Mouse (Mus musculus): ENCODE data around the gene Inpp5k.
A peak's percentile ranks its signal among the peaks of the same experiment; 100 is the strongest.

The Inpp5k gene

DNA sequence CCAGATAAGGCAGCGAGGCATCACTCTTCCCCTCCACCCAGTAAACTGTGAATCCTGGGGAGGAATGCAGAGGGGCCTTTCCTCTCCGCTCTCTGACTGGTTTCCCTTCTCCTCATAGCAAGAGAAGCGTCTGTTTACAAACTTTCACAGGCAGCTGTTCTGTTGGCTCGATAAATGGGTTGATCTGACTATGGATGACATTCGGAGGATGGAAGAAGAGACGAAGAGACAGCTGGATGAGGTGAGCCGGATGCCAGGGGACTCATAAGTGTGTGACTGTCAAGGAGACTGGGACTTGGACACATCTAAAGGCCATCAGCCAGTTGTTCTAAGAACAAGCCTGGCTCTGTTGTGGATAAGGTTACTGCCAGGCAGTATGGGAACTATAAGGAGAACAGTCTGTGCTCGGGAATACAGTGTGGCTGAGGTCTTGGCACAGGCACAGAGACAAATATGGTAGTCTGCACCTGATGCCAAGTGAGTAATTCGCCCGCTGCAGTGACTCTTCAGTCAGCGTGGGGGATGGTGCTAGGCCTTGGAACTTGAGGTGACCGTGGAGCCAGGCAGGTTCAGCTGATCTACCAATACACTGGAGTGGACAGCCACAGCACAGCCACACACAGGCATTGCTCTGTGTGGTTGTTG, 10.5 kb upstream of the Inpp5k start:
- DNase-seq (ENCODE audit: low spot score in 2 of 2): no peak

DNA sequence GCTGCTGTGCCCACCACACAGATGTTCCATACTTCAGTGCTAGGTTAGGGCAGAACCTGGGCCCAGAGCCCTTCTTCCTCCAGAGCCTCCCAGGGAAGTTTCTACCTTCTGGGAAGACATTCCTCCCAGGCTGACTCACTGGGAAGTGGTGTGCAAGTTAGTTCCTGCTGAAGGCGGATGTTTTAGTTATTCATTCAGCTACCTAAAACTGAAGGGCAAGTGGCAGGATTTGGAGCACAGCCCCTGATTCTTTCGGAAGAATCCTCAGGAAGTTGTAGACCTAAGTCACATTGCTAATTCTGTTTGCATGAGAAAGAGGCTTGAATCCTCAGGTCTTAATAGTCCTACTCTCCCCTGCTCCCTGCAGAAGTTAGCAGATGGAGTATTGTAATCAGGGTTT, 9.4 kb upstream of the Inpp5k start:
- no peak for DNase-seq (ENCODE audit: low spot score in 2 of 2)

DNA sequence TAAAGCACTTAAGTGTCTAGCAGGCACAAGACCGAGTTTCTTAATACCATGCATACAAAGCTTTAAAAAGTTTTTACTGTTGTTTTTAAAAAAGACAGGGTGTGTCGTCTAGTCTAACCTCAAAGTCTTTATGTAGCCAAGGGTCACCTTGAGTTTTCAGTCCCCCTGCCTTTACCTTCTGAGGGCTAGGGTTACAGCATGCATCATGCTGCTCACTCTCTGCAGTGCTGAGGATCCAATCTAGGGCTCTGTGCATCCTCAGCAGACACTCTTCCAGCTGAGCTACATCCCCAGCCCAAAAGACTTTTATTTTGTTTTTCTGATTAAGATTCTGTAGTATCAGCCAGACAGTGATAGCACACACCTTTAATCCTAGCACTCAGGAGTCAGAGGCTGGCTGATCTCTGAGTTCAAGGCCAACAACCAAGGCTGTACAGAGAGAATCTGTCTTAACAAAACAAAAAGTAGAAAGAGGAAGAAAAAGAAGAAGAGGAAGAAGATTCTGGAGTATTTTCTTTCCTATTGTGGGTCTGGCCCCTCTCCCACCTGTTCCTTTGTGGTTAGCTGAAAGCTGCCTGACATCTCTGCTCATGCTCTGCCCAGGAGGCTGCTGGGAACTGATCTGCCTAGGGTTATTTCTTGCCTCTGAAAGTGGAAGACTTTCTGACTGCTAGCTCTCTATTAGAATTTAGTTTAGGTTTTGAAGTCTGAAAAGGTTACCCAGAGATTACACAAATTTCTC, 8.0 kb upstream of the Inpp5k start:
- no peak for DNase-seq (ENCODE audit: low spot score in 2 of 2)

DNA sequence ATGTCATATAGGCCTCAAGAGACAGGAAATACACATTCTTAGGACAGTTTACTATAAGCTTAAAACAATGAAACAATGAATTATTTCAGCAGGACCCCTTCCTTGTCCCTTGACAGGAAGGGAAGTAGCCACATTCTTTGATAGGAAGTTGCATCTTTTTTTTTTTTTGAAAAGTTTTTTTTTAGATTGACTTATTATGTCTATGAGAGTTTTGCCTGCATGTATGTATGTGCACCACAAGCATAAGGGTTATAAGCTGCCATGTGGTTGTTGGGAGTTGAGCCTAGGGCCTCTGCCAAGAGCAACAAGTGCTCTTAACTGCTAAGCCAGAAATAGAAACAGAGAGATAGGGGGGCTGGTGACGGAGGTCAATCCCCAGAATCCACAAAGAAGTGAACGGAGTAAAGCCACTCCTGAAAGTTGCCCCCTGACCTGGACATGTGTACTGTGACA, 6.7 kb upstream of the Inpp5k start:
- DNase-seq (ENCODE audit: low spot score in 2 of 2): no peak

DNA sequence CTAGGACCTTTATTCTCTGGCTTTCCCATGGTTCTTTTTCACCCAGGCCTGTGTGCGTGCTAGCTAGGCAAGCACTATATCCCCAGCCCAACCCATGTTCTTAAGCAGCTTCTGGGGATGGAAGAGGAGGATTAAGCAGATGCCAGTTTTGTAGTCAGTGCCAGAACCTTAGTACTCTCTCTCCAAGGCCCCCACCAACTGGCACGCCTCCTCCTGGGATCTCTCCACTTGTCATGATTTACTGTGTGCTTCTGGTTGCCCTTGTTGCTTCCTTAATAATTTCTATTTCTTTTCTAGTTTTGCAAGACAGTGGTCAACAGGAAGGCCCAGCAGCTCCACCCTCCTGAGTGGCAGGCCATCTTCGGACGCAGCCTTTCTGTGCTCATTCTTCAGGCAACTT, 5.0 kb upstream of the Inpp5k start:
- no peak for DNase-seq (ENCODE audit: low spot score in 2 of 2)

DNA sequence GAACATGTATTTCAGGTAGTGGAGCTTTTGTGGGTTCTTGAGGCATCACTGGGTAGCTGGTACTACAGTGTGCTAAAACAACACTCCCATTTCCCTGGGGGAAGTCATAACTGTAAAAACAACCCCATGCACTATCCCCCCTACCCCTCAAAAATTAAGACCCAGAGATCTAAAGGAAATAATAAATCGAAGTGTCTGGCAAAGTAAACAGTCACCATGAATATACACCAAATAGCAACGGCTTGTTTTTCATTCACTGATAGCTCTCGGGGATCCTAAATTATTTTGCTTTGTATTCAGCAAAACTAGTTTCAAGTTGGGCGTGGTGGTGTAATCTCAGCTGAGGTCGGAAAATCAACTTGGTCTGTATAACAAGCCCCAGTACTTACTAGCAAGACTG, 690 bp upstream of the Inpp5k start:
- no peak for DNase-seq (ENCODE audit: low spot score in 2 of 2)

DNA sequence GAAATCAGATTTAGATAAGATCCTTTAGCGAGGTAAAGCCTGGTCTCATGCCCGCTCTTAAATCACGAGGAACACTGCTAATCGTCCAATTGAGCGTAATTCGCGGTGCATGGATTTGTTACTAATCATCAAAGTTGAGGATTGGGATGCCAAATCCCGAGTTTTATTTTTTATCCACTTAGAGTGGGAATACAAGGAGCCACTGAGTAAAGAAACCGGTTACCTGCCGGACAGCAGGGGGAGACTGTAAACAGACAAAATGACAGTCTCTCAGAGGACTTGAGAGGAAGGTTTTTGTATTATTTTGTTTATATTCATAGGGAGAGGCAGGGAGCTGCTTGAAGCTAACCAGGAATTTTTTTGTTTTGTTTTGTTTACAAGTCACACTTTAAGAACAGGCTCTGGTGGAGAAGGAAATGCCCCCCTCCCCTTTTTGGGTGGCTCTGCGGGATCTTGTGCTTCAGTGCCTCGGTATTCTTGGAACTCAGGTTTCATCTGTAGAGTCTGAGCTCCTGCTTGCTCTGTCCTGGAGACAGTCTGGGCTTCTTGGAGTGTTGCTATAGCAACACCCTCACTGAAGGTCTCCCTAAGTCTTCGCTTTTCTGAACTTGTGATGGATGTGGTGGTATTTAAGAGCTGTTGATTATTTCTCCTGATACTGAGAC, 905 bp downstream of the Inpp5k start:
- no peak for DNase-seq (ENCODE audit: low spot score in 2 of 2)

DNA sequence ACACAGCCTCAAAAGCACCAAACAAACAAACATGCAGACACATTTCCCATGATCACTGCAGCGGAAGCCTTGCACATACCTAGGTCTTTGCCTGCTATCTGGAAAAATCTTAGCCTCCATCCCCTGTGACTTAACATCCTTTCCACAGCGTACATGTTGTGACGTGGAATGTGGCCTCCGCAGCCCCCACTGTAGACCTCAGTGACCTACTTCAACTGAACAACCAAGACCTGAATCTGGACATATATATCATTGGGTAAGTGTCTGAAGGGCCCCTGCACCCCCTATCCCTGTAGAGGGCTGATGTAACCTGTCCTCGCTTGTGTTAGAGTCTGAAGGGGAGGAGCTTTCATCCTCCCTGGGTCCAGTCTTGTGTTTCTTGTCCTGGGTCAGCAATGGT, 2.1 kb downstream of the Inpp5k start:
- no peak for DNase-seq (ENCODE audit: low spot score in 2 of 2)

DNA sequence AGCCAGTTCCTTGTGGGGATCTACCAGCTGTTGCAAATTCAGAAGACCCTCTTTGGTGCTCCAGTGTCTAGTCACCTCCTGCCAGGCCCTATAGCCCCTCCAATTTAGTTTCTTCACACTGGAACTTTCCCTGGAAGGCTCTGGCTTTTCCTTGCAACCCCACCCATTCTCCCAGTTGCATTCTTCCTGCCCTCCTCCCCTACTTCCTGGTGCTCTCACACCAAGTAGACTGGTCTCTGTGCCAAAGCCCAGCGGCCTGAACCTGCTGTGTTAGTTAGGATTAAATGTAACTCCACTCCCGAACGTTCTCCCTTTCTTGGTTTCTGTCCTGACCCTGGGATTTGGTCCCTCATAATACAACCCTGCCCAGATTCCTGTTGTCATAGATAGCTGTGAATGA, 4.0 kb downstream of the Inpp5k start:
- no peak for DNase-seq (ENCODE audit: low spot score in 2 of 2)

DNA sequence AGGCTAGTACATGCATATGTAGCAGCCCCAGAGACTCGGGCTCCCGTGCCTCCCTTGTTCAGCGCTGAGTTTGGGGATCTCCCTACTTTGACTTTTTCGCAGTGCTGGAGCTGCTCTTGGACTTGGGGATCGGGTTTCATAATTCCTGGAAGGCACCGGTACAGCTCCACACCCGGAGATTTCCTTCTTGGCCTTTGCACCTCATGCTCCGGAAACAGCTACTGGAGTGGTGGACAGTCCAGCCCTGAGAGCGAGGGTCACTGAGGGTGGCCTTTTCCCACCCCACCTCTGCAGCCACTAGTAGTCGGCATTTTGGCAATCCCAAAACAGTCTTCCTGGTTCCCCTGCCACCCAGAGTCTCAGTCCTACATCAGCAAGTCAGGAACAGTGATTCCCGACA, 4.5 kb downstream of the Inpp5k start:
- DNase-seq (ENCODE audit: low spot score in 2 of 2): no peak

DNA sequence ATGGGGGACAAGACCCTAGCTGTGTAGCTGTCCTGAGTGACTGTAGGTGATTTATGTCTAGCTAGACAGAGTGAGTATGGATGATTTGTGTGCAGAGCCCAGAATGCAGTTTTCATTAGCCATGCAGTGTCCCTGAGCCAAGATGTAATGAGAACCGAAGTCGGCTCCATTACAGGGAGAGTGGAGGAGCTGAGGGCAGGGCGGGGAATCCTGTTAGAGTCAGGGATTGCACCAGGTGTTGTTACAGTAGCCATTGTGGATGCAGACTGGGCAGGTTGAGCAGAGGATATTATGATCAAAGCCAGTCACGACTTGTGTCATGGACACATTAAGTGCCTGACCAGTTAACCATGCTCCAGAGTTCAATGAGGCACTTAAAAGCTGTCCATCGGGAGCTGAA, 12.5 kb downstream of the Inpp5k start:
- no peak for DNase-seq (ENCODE audit: low spot score in 2 of 2)

DNA sequence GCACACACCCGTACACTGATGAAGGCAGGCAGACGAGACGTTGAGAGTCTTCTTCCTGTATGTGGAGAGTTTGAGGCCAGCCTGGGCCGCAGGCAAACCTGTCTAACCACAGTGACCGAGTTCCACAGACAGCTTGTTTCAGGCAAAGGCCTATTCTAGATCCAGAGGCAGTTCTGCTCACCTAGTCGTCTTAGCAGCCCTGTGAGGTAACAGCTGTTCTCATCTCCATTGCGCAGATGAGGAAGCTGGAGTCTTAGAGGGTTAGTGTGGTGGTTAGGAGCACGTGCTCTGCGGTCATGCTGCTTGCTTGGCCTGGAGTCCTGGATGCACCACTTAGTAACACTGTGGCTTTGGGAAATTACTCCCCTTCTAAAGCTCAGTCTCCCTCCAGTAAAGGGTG, 13.9 kb downstream of the Inpp5k start:
- DNase-seq (ENCODE audit: low spot score in 2 of 2): no peak

DNA sequence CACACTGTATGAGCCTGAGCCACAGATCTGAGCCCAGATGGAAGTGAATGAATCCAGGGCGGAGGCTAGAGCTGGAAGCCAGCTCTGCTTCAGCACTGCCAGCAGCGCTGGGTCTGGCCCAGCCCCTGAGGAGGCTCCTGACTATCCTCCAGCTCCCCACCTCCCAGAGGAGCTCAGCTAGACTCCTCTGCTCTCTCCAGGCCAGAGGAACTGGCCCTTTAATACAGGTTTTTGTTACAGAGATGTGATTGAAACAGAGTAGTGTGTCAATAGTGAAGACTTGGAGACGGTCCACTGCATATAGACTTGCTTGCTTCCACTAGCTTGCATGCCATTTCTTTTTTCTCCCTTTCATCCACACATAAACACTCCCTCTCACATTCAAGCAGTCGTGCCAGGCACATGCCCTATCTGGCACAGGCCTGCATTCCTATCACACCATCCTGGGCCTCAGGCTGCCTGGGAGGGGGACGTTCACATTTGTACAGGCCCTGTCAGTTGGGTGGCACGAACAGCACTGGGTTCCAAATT, 17.0 kb downstream of the Inpp5k start:
- DNase-seq (ENCODE audit: low spot score in 2 of 2): no peak

DNA sequence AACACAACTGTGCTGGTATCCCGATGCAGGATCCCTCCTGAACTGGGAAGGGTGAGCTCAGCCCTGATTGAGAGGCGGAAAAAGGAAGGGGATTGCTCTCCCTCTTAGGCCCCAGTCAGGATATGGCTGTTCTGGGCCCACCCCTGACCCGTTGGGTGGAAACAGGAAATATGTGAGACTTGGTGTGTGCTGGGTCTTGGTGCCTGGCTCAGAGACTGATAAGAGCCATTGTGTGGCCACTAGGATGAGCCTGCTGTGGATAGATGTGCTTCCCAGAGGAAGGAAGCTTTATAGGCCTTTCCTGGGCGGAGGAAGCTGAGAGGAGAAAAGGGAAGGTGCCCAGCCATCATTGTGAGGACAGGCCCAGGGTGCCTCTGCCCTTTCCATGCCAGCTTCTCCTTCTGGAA, 18.4 kb downstream of the Inpp5k start:
- DNase-seq (ENCODE audit: low spot score in 2 of 2): no peak

DNA sequence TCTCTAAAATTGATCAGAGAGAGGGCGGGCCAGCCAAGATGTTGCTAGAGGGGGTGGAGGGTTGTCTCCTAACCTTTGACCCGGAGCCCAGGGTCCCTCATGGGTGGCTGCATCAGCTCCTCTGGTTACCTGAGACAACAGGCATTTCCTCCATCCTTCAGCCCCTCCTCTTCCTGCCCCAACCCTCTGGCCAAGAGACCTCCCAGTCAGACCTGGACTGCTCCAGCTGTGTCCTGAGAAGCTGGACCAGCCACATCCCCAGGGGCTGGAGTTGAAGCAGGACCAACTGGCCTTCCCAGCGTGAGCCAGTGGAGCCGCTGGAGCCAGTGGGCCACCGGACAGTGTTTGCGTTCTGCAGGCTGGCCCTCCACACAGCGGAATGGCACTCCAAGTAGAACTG, 19.5 kb downstream of the Inpp5k start, which contains the start of gene Myo1c:
Gene Myo1c, plus strand, starts transcription at position 194 of the 400 bp plus-strand sequence.
- DNase-seq (ENCODE audit: low spot score in 2 of 2): no peak

DNA sequence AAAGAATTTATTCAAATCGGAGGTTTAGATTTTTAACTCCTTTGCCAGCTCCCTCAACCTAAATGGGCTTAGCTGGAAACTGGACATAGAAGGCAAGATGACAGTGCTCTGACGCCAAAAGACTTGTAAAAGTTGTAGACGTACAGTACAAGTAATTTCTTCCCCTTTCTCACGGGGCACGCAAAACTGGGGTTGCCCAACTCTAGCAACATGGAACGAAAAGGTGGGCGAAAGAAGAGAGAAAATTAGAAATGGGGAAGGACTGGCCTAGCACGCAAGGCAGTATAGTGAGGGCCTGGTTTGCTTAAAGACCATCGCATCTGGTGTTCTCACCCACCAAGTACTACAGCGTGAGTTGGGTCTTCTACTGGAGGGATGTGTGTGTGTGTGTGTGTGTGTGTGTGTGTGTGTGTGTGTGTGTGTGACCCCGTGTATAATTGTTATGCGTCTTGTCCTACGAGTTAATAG, 20.2 kb downstream of the Inpp5k start:
- no peak for DNase-seq (ENCODE audit: low spot score in 2 of 2)

DNA sequence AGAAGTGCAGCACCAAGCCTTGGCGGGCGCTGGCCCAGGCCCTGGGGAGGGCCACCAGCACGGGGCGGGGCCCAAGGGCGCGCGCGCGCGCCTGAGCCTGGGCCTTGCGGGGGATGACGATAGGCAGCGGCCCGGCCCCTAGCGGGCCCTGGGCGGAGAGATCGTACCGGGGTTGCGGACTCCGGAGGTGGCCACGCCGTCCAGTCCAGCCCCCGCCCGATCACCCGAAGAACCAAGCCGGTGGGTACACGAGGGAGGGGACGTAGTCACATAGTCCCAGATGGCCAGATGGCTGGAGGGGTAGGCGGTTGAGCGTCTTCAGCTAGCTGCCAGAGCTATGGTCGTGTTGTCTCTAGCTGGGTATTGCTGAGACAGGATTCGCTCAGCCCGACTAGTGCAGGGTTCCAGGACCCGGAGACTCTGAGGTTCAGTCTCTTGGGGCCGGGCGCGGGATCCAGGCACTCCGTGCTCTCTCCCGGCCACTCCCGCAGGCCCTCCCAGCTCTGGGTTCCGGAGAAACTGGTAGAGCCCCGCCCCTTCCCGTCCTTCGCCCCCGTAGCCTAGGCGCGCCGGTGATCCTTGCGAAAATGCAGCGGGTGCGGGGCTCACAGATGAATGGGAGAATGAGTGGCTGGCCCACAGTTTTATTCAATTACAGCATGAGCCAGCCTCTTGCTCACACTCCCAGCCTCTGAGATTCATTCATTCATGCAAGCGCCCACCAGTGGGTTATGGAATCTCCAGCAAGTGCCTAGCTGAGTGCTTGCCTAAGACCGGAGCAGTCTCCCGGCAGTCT, 20.8 kb downstream of the Inpp5k start:
- peak; percentile 58 to 71 for DNase-seq (ENCODE audit: low spot score in 2 of 2)

DNA sequence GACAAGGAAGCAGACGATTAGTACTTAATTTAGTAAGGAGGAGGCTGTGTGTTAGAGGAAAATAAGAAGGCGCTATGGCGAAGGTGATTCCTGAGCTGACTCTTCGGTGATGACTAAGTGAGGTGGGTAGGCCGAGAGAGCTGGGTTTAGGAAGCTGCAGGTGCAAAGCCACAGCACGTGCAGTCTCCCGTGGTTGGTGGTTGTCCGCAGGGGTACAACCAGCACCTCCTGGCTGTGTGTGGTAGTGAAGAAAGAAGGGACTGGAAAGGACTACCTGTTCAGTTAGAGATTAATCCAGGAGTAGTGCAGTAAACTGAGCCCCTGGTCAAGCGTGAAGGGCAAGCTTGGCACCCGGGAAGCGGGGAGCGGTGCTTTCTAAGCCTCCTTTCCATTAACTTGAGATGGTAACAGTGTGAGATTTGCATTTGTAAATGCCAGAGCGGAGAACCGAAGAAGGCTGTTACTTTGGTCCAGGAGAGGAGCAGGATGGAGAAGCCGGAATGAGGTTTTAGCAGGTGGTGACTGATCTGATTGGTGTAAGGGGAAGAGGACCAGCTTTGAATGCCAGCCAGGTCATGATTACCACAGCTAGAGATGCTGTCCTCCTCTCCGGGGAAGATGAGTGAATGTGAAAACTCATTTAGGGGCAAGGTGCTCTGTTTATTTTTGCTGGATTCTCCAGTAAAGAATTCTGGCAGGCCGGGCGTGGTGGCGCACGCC, 21.6 kb downstream of the Inpp5k start:
- DNase-seq (ENCODE audit: low spot score in 2 of 2): no peak

DNA sequence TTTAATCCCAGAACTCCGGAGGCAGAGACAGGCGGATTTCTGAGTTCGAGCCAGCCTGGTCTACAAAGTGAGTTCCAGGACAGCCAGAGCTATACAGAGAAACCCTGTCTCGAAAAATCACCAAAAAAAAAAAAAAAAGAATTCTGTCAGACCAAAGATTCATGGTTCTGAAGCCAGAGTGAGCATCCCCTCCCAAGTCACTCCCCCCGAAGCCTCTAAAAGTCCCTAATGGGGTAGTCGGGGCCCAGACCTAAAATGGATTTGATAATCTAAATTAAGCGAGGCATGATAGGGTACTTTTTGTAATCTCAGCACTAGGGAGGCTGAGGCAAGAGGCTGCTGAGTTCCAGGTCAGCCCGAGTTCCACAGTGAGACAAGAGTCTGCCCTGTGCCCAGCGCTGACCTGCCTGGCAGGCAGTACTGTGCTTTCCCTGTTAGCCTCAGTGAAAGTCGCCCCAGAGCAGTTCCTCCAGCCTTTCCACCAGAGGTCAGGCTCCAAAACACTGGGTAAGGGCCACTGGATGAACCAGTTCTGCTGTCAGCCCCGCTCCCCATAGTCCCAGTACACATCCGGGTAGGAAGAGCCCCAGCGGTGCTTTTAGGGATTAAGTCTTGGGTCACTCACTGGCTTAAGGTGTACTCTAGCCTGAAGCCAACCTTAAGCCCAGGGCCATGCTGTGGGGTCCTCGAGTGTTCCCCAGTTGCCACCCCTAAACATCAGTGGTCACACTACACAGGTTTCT, 22.3 kb downstream of the Inpp5k start:
- DNase-seq (ENCODE audit: low spot score in 2 of 2): no peak

DNA sequence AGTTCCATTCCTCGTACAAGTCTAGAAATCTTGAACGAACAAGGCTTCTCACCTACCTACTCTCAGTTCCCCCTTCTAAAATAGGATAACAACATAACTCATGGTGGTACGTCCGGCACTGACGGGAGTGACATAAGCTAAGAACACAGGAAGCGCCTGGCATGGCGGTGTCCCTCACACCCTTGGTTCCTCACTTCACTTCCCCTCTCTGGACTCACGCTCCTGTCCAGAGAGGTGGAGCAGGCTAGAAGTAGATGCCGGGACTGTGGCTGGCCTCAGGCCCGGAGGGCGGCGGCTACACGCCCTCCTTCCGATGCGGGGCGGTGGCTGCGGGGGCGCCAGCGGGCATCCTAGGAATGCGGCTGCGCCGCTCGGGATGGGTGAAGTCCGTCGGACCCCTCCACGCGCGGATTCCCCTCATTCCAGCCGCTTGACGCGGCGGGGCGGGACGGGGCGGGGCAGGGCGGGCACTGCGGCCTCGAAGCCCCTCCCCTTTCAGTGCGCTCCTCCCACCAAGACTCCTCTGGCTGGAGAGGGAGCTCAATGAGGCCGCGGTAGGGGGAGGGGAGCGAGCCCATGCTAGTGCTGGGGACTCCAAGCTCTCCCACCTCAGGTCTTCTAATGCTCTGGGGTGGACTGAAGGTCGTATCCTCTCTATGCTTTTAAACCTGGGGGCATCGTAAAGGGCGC, 23.1 kb downstream of the Inpp5k start:
- DNase-seq (ENCODE audit: low spot score in 2 of 2): peak; percentile 60 to 66
